Mouse (Mus musculus): Measurements from ENCODE around the gene Lhpp. TPM values are rescaled to one million over a fixed set of nuclear protein-coding genes. Genes with fewer than 3 reads are reported as not detected.

Lhpp gene
- polyA plus RNA-seq, 1 experiment from 2014 or later = 12.7 TPM

DNA sequence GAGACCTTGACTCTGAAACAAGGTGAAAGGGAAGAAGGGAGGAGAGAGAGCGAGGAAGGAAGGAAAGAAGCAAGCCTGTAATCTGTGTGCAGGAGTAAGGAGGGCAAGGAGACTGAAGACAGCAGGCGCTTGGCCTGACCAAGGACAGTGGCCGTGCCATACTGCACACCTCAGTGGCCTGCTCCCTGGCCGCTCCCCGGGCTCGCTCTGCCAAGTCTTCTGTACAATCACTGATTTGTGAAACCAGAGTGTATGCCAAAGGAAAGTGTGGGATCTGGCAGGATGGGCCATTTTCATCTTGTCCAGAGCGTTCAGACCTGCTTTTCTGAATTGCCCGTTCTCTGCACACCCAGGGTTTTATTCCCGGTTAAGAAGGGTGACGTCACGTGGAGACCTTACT lies 70.9 kb downstream of the Lhpp start:
- Histone ChIP-seq H3K4me1 (ENCODE audit: control insufficient read depth, insufficient read depth, low read length) (no peaks in the 10 kb centered on the region), H3K4me2 (ENCODE audit: low read depth, low read length) (no peak overlapping the region), H3K27me3 (ENCODE audit: control insufficient read depth, insufficient read depth, low read length) (no peaks in the 10 kb centered on the region), H3K4me3 (replicated peaks; ENCODE audit: low read length) (no peak overlapping the region), H3K36me3 (ENCODE audit: control insufficient read depth, insufficient read depth, low read length) (no peaks in the 10 kb centered on the region), H3K9ac (ENCODE audit: low read length) (no peak overlapping the region), H3K27ac (ENCODE audit: low read length) (no peak overlapping the region), H3K9me3 (replicated peaks; ENCODE audit: control insufficient read depth, low read length) (no peaks in the 10 kb centered on the region)
- no peak for ATAC-seq (ENCODE audit: insufficient read depth, low FRiP score)
- WGBS = 89% methylated on average over 11 of the region's 11 CpGs

DNA sequence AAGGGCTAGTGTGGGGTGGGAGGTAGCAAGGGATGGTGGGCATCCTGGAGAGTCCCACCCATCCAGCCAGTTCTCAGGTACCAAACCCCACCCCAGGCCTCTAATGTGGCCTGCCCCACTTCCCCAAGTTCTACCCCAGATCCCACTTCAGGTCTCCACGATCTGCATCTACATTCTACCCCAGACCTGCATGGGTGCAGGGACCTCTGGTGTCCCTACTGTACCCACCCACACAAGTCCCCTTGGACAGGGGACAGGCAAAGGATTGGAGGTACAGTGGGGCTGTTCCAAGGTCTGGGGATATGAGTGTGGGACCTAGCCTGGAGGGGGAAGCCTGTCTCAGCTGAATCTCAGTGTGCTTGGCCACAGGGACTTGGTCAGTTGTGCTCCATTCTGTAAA lies 71.4 kb downstream of the Lhpp start:
- Histone ChIP-seq H3K4me1 (ENCODE audit: control insufficient read depth, insufficient read depth, low read length) (no peaks in the 10 kb centered on the region), H3K9ac (ENCODE audit: low read length) (no peak overlapping the region), H3K27me3 (ENCODE audit: control insufficient read depth, insufficient read depth, low read length) (no peaks in the 10 kb centered on the region), H3K4me3 (replicated peaks; ENCODE audit: low read length) (no peak overlapping the region), H3K4me2 (ENCODE audit: low read depth, low read length) (no peak overlapping the region), H3K36me3 (ENCODE audit: control insufficient read depth, insufficient read depth, low read length) (no peaks in the 10 kb centered on the region), H3K27ac (ENCODE audit: low read length) (no peak overlapping the region), H3K9me3 (replicated peaks; ENCODE audit: control insufficient read depth, low read length) (no peaks in the 10 kb centered on the region)
- no peak for ATAC-seq (ENCODE audit: insufficient read depth, low FRiP score)
- 96% methylated on average over 1 of the region's 1 CpGs for WGBS

DNA sequence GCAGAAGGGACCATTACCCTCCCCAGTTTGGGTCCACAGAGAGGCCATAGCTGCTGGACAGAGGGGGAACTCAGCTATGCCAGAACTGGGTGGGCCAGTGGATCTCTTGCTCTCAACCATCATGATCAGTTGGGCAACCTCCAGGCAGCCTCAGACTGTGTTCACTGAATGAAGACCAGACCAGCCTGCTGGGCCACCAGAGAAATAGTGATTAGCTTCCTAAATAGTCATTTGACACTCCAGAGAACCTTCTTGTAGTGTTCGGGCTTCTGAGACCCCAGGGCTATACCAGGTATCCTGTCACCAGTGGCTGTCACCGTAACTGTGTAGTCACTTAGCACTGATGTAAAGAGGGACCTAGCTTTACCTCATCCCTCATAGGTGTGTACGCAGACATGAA lies 71.9 kb downstream of the Lhpp start:
- Histone ChIP-seq H3K9ac (ENCODE audit: low read length) (no peak overlapping the region), H3K4me3 (replicated peaks; ENCODE audit: low read length) (no peak overlapping the region), H3K36me3 (ENCODE audit: control insufficient read depth, insufficient read depth, low read length) (no peaks in the 10 kb centered on the region), H3K27me3 (ENCODE audit: control insufficient read depth, insufficient read depth, low read length) (no peaks in the 10 kb centered on the region), H3K27ac (ENCODE audit: low read length) (no peak overlapping the region), H3K4me2 (ENCODE audit: low read depth, low read length) (no peak overlapping the region), H3K4me1 (ENCODE audit: control insufficient read depth, insufficient read depth, low read length) (no peaks in the 10 kb centered on the region), H3K9me3 (replicated peaks; ENCODE audit: control insufficient read depth, low read length) (no peaks in the 10 kb centered on the region)
- WGBS = 93% methylated on average over 3 of the region's 3 CpGs
- no peak for ATAC-seq (ENCODE audit: insufficient read depth, low FRiP score)

DNA sequence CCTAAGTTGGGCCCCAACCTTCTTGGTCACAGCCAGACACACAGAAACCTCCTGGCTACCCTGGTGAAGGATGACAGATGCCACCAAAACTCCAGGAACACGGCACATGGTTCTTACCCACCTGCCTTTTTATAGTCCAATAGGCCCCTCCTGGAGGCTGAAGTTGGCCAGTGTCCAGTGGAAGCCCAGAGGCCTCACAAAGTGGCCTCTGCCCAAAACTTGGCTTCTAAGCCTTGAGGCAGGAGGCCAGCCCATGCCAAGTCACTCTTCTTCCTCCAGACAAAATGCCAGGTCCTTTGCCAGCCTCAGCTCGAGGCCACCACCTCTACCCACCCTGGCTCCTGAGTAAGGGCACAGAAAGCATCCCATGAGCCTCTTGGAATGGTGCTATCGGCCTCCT lies 72.5 kb downstream of the Lhpp start:
- H3K9ac ChIP-seq (ENCODE audit: low read length) = no peak overlapping the region
- no peaks in the 10 kb centered on the region for H3K27me3 ChIP-seq (ENCODE audit: control insufficient read depth, insufficient read depth, low read length)
- WGBS = 78% methylated on average over 3 of the region's 3 CpGs
- no peaks in the 10 kb centered on the region for H3K9me3 ChIP-seq (replicated peaks; ENCODE audit: control insufficient read depth, low read length)
- no peaks in the 10 kb centered on the region for H3K36me3 ChIP-seq (ENCODE audit: control insufficient read depth, insufficient read depth, low read length)
- H3K27ac ChIP-seq (ENCODE audit: low read length) = no peak overlapping the region
- H3K4me1 ChIP-seq (ENCODE audit: control insufficient read depth, insufficient read depth, low read length) = peaks cover 5% of the 10 kb centered on the region; the same call in 1 of the 2 replicates
- no peak overlapping the region for H3K4me3 ChIP-seq (replicated peaks; ENCODE audit: low read length)
- no peak overlapping the region for H3K4me2 ChIP-seq (ENCODE audit: low read depth, low read length)
- no peak for ATAC-seq (ENCODE audit: insufficient read depth, low FRiP score)

DNA sequence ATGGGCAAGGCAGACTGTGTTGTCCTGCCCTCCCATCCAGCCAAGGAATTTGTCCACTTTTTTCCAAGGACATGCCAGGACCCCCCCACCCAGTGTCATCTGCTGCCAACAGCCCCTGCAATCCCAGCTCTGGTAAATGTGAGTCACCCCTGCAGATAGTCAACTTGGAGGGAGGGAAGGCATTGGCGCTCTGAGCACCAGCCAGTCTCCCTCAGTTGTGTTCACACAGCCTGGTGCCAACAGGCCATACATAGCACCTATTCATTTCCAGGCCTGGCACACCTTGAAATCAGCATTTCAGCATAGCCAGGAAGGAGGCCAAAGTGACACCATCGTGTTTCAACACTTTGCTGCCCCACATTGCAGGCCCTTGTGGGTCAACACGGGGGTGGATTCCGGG lies 73.5 kb downstream of the Lhpp start:
- H3K9me3 ChIP-seq (replicated peaks; ENCODE audit: control insufficient read depth, low read length) = no peaks in the 10 kb centered on the region
- H3K27me3 ChIP-seq (ENCODE audit: control insufficient read depth, insufficient read depth, low read length) = no peaks in the 10 kb centered on the region
- WGBS = 93% methylated on average over 4 of the region's 4 CpGs
- no peak overlapping the region for H3K4me2 ChIP-seq (ENCODE audit: low read depth, low read length)
- H3K4me1 ChIP-seq (ENCODE audit: control insufficient read depth, insufficient read depth, low read length) = peaks cover 13% of the 10 kb centered on the region; the same call in 1 of the 2 replicates
- H3K4me3 ChIP-seq (replicated peaks; ENCODE audit: low read length) = no peak overlapping the region
- no peaks in the 10 kb centered on the region for H3K36me3 ChIP-seq (ENCODE audit: control insufficient read depth, insufficient read depth, low read length)
- H3K9ac ChIP-seq (ENCODE audit: low read length) = no peak overlapping the region
- H3K27ac ChIP-seq (ENCODE audit: low read length) = no peak overlapping the region
- ATAC-seq (ENCODE audit: insufficient read depth, low FRiP score) = no peak

DNA sequence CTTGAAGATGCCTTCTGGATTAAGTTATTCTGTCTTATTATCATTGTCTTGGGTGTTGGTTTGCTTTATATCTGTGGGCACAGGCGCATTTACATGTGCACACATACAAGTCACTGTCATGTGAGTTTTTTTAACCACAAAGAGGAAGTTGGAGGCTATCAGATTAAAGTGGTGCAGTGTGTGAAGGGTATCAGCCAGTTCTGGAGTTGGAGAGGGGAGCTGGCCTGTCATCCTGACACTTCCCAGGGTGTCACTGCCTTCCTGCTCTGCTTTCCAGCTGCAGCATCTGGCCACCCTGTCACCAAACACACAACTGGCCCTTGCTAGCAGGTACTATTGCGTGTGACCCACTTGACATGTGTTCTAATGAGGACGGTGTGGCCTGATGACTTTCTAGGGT lies 76.1 kb downstream of the Lhpp start:
- Histone ChIP-seq H3K4me2 (ENCODE audit: low read depth, low read length) (no peak overlapping the region), H3K9ac (ENCODE audit: low read length) (no peak overlapping the region), H3K36me3 (ENCODE audit: control insufficient read depth, insufficient read depth, low read length) (no peaks in the 10 kb centered on the region), H3K27me3 (ENCODE audit: control insufficient read depth, insufficient read depth, low read length) (no peaks in the 10 kb centered on the region), H3K27ac (ENCODE audit: low read length) (no peak overlapping the region), H3K9me3 (replicated peaks; ENCODE audit: control insufficient read depth, low read length) (no peaks in the 10 kb centered on the region), H3K4me1 (ENCODE audit: control insufficient read depth, insufficient read depth, low read length) (peaks cover 13% of the 10 kb centered on the region; the same call in 1 of the 2 replicates), H3K4me3 (replicated peaks; ENCODE audit: low read length) (no peak overlapping the region)
- WGBS = 85% methylated on average over 3 of the region's 3 CpGs
- ATAC-seq (ENCODE audit: insufficient read depth, low FRiP score) = no peak

DNA sequence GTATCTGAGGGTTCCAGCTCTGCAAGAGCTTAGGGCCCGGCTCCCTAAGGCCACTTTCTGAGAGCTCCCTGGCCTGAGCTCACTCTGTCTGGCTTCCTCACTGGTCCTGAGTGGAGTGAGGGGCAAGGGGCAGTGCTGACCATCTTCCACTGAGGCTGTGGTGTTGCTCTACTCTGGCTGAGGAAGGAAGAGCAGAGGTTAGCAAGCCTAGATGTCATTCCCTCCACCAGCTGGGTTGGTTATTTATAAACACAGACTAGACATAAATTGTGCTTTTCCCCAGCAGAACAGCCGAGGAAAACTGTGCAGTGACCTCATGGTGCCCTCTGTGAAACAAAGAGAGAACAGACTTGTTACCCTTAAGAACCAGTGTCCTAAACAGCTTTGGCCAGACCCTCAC lies 77.5 kb downstream of the Lhpp start:
- Histone ChIP-seq H3K9me3 (replicated peaks; ENCODE audit: control insufficient read depth, low read length) (no peaks in the 10 kb centered on the region), H3K4me3 (replicated peaks; ENCODE audit: low read length) (no peak overlapping the region), H3K4me1 (ENCODE audit: control insufficient read depth, insufficient read depth, low read length) (peaks cover 13% of the 10 kb centered on the region; the same call in 1 of the 2 replicates), H3K9ac (ENCODE audit: low read length) (0 out of 2 replicates have a peak overlapping the region, but pooled peaks have one; percentile 7), H3K27me3 (ENCODE audit: control insufficient read depth, insufficient read depth, low read length) (no peaks in the 10 kb centered on the region), H3K27ac (ENCODE audit: low read length) (no peak overlapping the region; the same call in 1 of the 2 replicates), H3K36me3 (ENCODE audit: control insufficient read depth, insufficient read depth, low read length) (no peaks in the 10 kb centered on the region), H3K4me2 (ENCODE audit: low read depth, low read length) (no peak overlapping the region)
- no peak for ATAC-seq (ENCODE audit: insufficient read depth, low FRiP score)
- 35% methylated on average over 2 of the region's 2 CpGs for WGBS

DNA sequence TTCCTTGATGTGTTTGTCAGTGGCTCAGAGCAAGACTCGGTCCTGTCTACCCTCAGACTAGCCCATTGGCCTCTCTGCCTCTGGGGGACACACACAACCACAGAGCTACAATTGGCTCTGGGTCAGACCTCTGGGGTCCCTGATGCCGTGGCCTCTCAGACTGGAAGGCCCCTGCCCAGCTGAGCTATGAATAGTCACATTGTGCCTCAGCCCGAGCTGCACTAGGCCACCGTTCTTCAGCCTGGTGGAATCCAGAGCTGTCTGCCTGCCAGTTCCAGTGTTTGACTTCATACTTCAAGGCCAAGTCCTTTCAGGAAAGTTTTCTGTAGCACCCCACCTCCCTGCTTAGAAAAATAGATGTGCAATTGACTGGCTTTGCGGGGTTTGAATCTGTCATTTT lies 78.3 kb downstream of the Lhpp start:
- no peak overlapping the region for H3K4me3 ChIP-seq (replicated peaks; ENCODE audit: low read length)
- WGBS = 50% methylated on average over 5 of the region's 5 CpGs
- H3K4me1 ChIP-seq (ENCODE audit: control insufficient read depth, insufficient read depth, low read length) = peaks cover 13% of the 10 kb centered on the region; the same call in 1 of the 2 replicates
- H3K27ac ChIP-seq (ENCODE audit: low read length) = no peak overlapping the region
- H3K27me3 ChIP-seq (ENCODE audit: control insufficient read depth, insufficient read depth, low read length) = no peaks in the 10 kb centered on the region
- no peaks in the 10 kb centered on the region for H3K36me3 ChIP-seq (ENCODE audit: control insufficient read depth, insufficient read depth, low read length)
- no peak overlapping the region for H3K4me2 ChIP-seq (ENCODE audit: low read depth, low read length)
- H3K9me3 ChIP-seq (replicated peaks; ENCODE audit: control insufficient read depth, low read length) = no peaks in the 10 kb centered on the region
- ATAC-seq (ENCODE audit: insufficient read depth, low FRiP score) = 0 out of 2 replicates have a peak, but pooled peaks have one; percentile 24
- H3K9ac ChIP-seq (ENCODE audit: low read length) = no peak overlapping the region

DNA sequence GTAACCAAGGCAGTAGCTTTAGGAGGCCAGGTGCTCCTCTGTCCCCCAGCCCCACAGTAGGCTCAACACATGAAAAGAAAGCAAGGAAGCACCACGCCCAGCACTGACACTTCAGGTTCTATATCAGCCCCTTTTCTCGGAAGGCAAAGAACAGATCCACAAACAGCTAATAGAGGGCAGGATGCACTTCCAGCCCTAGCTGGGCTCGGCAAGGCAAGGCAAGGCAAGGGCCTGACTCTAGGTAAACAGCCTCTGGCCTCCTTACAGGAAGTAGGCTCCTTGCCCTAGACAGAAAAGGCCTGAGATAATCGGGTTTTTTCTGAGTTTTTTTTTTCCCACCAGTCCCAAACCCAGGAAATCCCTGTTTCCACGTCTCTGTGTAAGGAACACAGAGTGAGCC lies 79.3 kb downstream of the Lhpp start:
- no peak overlapping the region for H3K27ac ChIP-seq (ENCODE audit: low read length)

More for the DNA sequence above, 79.3 kb downstream of the Lhpp start:
- WGBS = 44% methylated on average over 5 of the region's 5 CpGs
- no peak overlapping the region for H3K4me2 ChIP-seq (ENCODE audit: low read depth, low read length)
- H3K9me3 ChIP-seq (replicated peaks; ENCODE audit: control insufficient read depth, low read length) = no peaks in the 10 kb centered on the region
- peaks cover 13% of the 10 kb centered on the region; the same call in 1 of the 2 replicates for H3K4me1 ChIP-seq (ENCODE audit: control insufficient read depth, insufficient read depth, low read length)
- H3K27me3 ChIP-seq (ENCODE audit: control insufficient read depth, insufficient read depth, low read length) = no peaks in the 10 kb centered on the region
- H3K4me3 ChIP-seq (replicated peaks; ENCODE audit: low read length) = no peak overlapping the region
- H3K9ac ChIP-seq (ENCODE audit: low read length) = no peak overlapping the region
- ATAC-seq (ENCODE audit: insufficient read depth, low FRiP score) = no peak
- H3K36me3 ChIP-seq (ENCODE audit: control insufficient read depth, insufficient read depth, low read length) = no peaks in the 10 kb centered on the region

All from stomach, embryonic 16.5 days (tissue).